Mouse (Mus musculus) MEL (cell line): Measurements from ENCODE around the gene Atxn7l3.

Experiments
- EP300 ChIP-seq, 2 experiments: IDR thresholded peaks; 2 replicates each; pipeline ENCODE4 v1.6.1; 2011; ENCODE audit warnings: improper control_type of control experiment in 2 of 2, low read length in 2 of 2, low read depth in 1 of 2, mild to moderate bottlenecking in 1 of 2
- MXI1 ChIP-seq: IDR thresholded peaks from 2 replicates; pipeline ENCODE4 v1.6.1; 2011; ENCODE audit warnings: mild to moderate bottlenecking, low read depth, low read length, improper control_type of control experiment

DNA sequence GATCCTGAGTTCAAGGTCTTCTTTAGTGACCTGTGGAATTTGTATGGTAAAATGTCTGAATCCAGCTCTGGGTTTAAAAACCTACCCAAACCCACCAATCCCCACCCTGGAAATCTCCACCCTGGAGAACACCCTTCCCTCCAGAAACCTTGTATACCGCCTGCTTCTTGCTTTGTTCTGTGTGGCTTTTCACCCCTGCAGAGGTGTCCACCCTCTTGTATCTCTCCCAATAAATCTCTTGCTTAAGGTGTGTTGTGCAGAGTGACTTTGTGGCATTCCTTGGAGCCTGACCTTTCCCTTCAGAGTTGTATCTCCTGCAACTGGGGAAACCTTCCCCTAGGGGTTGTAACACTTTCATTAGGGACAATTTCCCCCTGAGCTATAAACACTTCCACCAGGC lies 41.5 kb upstream of the Atxn7l3 start:
- TF ChIP-seq EP300 (IDR thresholded peaks at IDR 0.05; ENCODE audit: low read depth in 1 of 2, low read length in 2 of 2) (no peak), MXI1 (no peak)
